Mouse (Mus musculus) adrenal gland, postnatal 36 days (tissue): ENCODE results near the gene Azgp1. TPM values are rescaled to one million over a fixed set of nuclear protein-coding genes. Genes with fewer than 3 reads are reported as not detected.
"Not testable (repeated sequence)": the region's sequence is repeated elsewhere in the genome, so short reads cannot be mapped to it uniquely, and the experiment has no call there.

ENCODE experiments used
- DNase-seq, 2 experiments: peaks; one replicate each; pipeline ENCODE4 v3.0.0; 2021; ENCODE audit warnings: mixed read lengths in 1 of 2
- long read RNA-seq, 2 experiments: library from polyadenylated mRNA; stranded (forward); transcript quantifications; one replicate each; pipeline ENCODE4 v2.0.0; 2021; ENCODE audit warnings: borderline sequencing depth in 2 of 2
- total RNA-seq, 2 experiments: library from RNA; stranded (reverse); gene quantifications; 2 replicates each; pipeline ENCODE4 v1.2.3; 2021

Gene Azgp1
- total RNA-seq = under 1 TPM; 0.49 to 0.79 TPM
- long read RNA-seq, experiment 1 = 0 reads
- long read RNA-seq, experiment 2, partial matches to known transcripts = 0 of 3 reads
- long read RNA-seq, experiment 2, other reads (novel, unspliced or antisense) = 0 of 3 reads

GRCm38 (mm10) chr5:137981300-137981699 is at the start of gene Azgp1:
Gene Azgp1 (plus strand): TSS chr5:137981520.
- peak; percentile 21 to 36 for DNase-seq

DNA sequence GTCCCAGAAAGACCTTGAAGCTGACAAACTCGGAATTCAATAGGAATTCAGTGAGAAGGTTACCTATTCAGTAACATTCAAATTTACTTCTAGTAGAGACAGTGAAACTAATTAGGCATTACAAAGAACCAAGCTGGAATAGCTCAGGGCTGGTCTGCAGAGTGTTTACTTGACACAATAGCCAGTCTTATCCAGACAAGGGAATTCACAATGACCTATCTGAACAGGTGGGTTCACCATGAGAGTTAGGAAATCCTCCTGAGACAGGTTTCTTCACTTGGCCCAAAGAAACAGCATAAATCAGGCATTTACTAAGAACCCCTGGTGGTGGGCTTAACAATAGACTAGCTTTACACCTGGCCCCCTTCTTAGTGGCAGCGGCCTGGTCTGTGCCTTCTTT is 47.4 kb upstream of the Azgp1 start:
- DNase-seq = not testable (repeated sequence)

GRCm38 (mm10) chr5:137936486-137936885 is 44.8 kb upstream of the Azgp1 start:
- DNase-seq = no peak

DNA sequence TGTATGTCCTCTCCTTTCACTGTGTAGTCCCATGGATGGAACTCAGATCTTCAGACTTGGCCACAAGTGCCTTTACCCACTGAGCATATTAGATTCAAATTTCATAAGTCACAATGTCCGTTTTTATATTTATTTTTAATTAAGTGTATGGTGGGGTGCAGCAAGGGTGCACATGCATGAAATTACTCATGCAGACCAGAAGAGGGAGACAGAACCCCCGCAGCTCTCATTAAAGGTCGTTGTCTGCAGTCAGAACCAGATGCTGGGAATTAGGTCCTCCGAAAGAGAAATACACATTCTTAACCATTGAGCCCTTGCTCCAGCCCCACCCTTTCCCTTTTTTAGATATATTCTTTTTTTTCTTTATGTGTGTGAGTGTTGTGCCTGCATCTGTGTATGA is 44.1 kb upstream of the Azgp1 start:
- no peak for DNase-seq

GRCm38 (mm10) chr5:137940948-137941347 is 40.4 kb upstream of the Azgp1 start:
- DNase-seq = no peak

DNA sequence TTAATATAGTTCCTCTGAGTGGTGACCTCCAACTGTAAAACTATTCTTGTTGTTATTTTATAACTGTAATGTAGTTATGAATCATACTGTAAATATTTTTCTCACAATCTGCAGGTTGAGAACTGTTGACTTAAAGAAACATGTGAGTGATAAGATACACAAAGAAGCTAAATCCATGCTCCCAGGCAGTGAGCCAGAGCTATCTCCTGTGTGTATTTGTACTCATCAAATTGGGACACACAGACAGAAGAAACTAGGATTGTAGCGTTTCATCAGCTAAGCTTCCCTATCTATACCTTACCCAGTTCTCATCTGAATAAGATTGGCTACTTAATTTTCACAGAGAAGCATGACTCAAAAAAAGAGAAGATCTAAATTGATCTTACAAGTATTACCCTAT is 38.2 kb upstream of the Azgp1 start:
- no peak for DNase-seq

DNA sequence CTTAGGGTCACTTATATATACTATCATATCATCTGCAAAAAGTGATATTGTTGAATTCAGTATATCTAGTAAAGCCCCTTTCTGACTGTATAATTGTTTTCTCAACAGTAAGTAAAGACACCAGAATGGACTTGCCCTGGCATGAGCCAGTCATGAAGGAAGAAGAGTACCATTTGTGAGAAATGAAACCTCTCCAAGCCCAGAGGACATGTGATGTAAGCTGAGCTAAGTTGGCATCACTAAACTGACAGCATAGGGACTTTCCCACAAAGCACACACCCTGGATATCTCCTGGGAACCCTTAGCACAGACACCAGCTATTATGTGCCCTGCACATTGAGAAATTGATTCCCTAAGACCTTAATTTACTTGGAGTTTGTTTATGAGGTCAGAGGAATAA is 34.0 kb upstream of the Azgp1 start:
- DNase-seq = no peak

DNA sequence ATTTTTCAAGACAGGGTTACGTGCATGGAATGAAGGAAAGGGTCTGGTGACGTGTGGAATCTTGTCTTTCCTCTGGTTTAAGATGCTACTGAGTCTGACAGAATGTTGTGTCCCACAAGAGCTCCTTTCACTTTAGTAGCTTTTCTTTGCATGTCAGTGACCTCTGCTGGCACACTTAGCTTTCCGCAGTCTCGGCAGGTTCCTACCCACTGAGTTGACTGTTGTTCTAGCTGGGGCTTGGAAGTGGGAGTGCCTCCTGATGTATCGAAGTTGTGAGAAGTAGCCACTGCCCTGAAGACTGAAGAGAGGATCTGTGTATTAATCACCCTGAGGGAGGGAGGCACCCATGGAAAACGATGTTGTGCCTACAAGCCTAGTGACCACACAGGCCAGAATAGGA is 30.1 kb upstream of the Azgp1 start:
- DNase-seq = peak; percentile 21 to 32

- DNase-seq = no peak
Measured at GRCm38 (mm10) chr5:137956404-137956803, 24.9 kb upstream of the Azgp1 start.

GRCm38 (mm10) chr5:137962945-137963344 is 18.4 kb upstream of the Azgp1 start, which contains the start of gene Gjc3:
Gene Gjc3 (minus strand): TSS chr5:137963098.
- DNase-seq = no peak

GRCm38 (mm10) chr5:137966492-137966891 is 14.8 kb upstream of the Azgp1 start:
- DNase-seq = no peak

DNA sequence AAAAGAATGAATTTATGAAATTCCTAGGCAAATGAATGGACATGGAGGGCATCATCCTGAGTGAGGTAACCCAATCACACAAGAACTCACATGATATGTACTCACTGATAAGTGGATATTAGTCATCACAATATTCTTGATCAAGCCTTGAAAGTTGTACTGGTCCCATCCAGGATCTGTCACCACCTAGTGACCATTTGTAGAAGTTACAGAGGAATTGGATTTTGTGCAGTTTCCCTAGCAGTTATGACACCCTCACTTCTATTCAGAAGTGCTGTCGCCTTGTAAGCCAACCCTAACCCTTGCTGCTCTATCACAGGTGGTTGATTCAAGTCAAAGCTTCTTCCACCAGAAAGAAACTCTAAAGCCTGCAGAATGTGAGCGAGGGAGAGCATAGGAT is 8.2 kb upstream of the Azgp1 start:
- DNase-seq = no peak

DNA sequence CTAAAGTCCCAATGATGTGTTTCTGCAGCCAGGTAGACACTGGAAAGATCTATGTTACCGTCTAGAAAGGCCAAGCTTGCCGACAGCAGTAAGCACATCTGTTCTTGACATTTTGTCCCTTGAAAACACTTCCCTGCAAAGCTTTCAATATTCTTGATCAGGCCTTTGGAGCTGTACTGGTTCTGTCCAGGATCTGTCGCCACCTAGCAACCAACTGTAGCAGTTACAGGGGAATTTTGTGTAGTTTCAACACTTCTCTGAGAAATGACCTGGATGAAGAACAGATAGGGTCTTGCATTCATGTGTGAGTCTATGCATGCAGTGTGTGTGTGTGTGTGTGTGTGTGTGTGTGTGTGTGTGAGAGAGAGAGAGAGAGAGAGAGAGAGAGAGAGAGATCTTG is 7.6 kb upstream of the Azgp1 start:
- no peak for DNase-seq

- DNase-seq = no peak
Measured at GRCm38 (mm10) chr5:137974724-137975123, 6.6 kb upstream of the Azgp1 start.

GRCm38 (mm10) chr5:137975434-137975833 is 5.9 kb upstream of the Azgp1 start:
- no peak for DNase-seq

- DNase-seq = no peak
Measured at GRCm38 (mm10) chr5:137977291-137977690, 4.0 kb upstream of the Azgp1 start.

GRCm38 (mm10) chr5:137979081-137979480 is 2.2 kb upstream of the Azgp1 start:
- no peak for DNase-seq

DNA sequence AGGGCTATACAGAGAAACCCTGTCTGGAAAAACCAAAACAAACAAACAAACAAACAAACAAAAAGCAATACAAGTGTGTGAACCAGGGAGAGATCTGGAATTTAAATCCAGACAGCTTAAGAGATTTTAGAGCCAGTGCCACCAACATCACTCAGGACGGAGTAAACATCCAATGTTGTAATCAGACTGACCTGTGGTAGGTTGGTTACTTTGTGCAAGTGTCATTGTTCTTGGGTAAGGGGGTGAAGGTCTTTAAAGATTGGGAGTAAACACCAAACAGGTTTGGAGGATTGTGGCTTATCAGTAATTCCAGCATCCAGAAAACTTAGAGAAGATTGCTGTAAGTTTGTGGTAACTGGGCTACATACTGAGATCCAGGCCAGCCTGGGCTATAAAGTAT is 5.0 kb downstream of the Azgp1 start:
- DNase-seq = no peak

DNA sequence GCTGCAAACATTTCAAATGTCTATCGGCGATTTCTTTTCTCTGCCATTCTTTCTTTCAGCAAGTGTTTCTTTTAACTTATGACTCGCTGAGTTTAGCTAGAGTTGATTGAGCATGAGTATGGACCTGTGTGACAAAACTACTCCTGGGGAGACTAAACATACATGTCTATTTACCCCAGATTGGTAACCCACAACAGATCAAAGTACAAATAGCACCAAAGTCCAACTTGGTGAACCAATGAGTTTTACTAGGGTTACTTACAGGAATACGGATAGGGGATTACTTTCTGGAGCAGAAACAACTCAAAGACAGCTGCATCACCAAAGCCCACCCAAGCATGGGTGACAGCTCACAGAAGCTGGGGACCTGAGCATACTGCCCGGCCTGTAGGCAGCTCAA is 28.1 kb downstream of the Azgp1 start:
- no peak for DNase-seq

DNA sequence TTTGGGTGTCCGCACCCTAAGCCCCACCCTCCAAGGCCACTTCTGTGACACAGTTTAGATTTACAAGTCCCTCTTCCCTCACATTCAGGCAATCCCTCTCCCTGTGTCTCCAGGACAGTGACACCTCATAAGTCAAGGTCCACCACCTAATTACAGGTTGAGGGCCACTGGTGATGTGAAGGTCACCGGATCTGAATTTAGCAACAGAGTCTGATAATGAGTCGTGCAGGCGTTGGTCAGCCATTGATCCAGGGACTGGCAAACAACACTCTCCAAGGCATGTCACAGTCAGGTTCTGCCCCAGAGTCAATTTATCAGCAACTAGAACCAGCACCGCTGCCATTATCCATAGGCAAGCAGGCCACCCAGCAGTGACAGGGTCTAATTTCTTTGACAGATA is 31.1 kb downstream of the Azgp1 start:
- no peak for DNase-seq

- DNase-seq = no peak
Measured at GRCm38 (mm10) chr5:138016530-138016929, 35.2 kb downstream of the Azgp1 start.

GRCm38 (mm10) chr5:138016997-138017396 is 35.7 kb downstream of the Azgp1 start:
- DNase-seq = no peak

DNA sequence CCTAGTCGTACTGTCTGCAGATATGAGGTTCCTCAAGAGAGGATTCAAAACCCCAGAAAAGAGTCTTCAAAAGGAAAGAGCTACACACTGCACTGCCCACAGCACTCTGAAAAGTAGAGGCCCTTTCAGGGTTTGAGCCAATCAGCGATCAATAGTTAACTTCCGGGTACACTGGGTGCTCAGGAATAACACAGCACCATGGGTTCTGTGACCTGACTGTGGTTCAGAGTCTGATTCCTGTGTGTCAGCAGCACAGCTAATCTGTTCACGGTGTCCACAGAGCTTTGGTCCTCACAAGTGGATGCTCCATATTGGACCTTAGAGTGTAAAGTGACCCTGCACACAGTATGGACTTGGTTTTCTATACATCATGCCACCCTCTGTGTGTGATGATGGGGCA is 38.3 kb downstream of the Azgp1 start:
- DNase-seq = not testable (repeated sequence)

DNA sequence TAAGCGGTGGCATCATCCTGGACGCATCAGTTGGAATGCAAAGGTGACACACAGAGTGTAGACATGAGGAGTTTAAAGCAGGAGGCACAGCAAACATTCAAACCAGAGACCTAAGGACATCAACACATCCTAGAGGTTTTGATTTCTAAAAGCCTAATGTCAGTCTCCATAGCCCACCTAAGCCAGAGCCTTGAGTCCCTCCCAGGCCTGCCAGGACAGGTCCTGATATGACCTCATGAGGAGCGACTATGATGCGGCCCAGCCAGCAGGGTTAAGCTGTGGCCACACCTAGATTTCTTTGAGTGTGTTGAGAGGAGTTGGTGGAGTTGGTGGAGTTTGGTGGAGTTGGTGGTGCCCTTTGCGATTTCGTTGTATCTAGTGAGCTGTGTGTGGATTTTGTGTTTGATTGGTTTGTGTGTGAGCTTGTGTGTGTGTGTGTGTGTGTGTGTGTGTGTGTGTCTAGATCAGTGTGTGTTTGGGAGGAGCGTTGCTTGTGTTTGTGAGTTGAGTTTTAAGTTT is 39.7 kb downstream of the Azgp1 start, which contains the start of the genes Smok3a and Smok3b:
Gene Smok3a (plus strand): TSS at position 301 of the 519 bp plus-strand sequence.
Gene Smok3b (plus strand): TSS at position 469 of the 519 bp plus-strand sequence.
- not testable (repeated sequence) for DNase-seq
